Mouse (Mus musculus) liver, embryonic 14.5 days (tissue): ENCODE measurements around the gene Gm14139. TPM values are rescaled to one million over a fixed set of nuclear protein-coding genes. Genes with fewer than 3 reads are reported as not detected.
"Not testable (repeated sequence)": the region's sequence is repeated elsewhere in the genome, so short reads cannot be mapped to it uniquely, and the experiment has no call there.

Experiments used
- ATAC-seq: fragments of 200-750 bp; cut with Nextera tagmentation; 2 replicates; pipeline ENCODE4 v1.8.0; 2017; ENCODE audit warnings: moderate number of reproducible peaks, mild to moderate bottlenecking, moderate library complexity; ENCODE audit not compliant: insufficient read depth
- DNase-seq, 3 experiments: peaks; one replicate each; pipeline ENCODE4 v3.0.0-alpha.2; 2012 to 2013; ENCODE audit warnings: low read depth in 3 of 3, low spot score in 3 of 3
- H3K27ac ChIP-seq: fragments of 300-500 bp; sonication (generic); 2 replicates; pipeline ENCODE4 v1.5.1; 2014; ENCODE audit warnings: moderate library complexity, mild to moderate bottlenecking, control low read depth, inconsistent platforms
- H3K27me3 ChIP-seq: fragments of 300-500 bp; sonication (generic); 2 replicates; pipeline ENCODE4 v1.6.1; 2014; ENCODE audit warnings: mild to moderate bottlenecking, low read length, moderate library complexity; ENCODE audit not compliant: control insufficient read depth, insufficient read depth
- H3K36me3 ChIP-seq: fragments of 300-500 bp; sonication (generic); replicated peaks from 2 replicates; pipeline ENCODE4 v1.6.1; 2014; ENCODE audit warnings: low read depth; ENCODE audit not compliant: control insufficient read depth, insufficient read depth
- H3K4me1 ChIP-seq, 2 experiments: fragments of 200-500 bp in 1 of 2; fragments of 300-500 bp in 1 of 2; sonication (generic) in 1 of 2; replicated peaks; 2 replicates each; pipeline ENCODE4 v1.6.1; 2012 to 2014; ENCODE audit warnings: antibody characterized with exemption in 1 of 2, inconsistent platforms in 1 of 2, low read length in 1 of 2; ENCODE audit not compliant: control insufficient read depth in 2 of 2, insufficient read depth in 2 of 2
- H3K4me2 ChIP-seq: fragments of 300-500 bp; sonication (generic); 2 replicates; pipeline ENCODE4 v1.6.1; 2014; ENCODE audit warnings: low read depth, mild to moderate bottlenecking, control low read depth, moderate library complexity
- H3K4me3 ChIP-seq, 2 experiments: fragments of 200-500 bp in 1 of 2; fragments of 300-500 bp in 1 of 2; sonication (generic) in 1 of 2; 2 replicates each; pipeline ENCODE4 v1.5.1; 2012 to 2014; ENCODE audit warnings: low read depth in 2 of 2, low read length in 2 of 2, mild to moderate bottlenecking in 2 of 2, control low read depth in 1 of 2, inconsistent platforms in 1 of 2, moderate library complexity in 1 of 2; ENCODE audit not compliant: insufficient read depth in 1 of 2
- H3K9ac ChIP-seq: fragments of 300-500 bp; sonication (generic); replicated peaks from 2 replicates; pipeline ENCODE4 v1.6.1; 2014; ENCODE audit warnings: mild to moderate bottlenecking, control low read depth, moderate library complexity
- H3K9me3 ChIP-seq: fragments of 300-500 bp; sonication (generic); 2 replicates; pipeline ENCODE4 v1.6.1; 2016; ENCODE audit warnings: low read length, mixed read lengths; ENCODE audit not compliant: control insufficient read depth
- CTCF ChIP-seq: IDR thresholded peaks from 2 replicates; pipeline ENCODE4 v1.5.1; 2016; ENCODE audit warnings: antibody characterized with exemption, low read depth, control low read depth
- EP300 ChIP-seq: IDR thresholded peaks from 2 replicates; pipeline ENCODE4 v1.6.1; 2016; ENCODE audit warnings: antibody characterized with exemption, low read depth
- WGBS: fragments of 180-500 bp; shearing (Covaris S2); extraction: QIAGEN DNeasy Blood & Tissue Kit; methylation state at CpG from one replicate; pipeline ENCODE4 v1.1.7; 2014; ENCODE audit not compliant: insufficient replicate concordance; 5-methylcytosine and 5-hydroxymethylcytosine counted together
- polyA plus RNA-seq, 2 experiments: library from polyadenylated mRNA; depleted of rRNA in 1 of 2; stranded (reverse) in 1 of 2; unstranded in 1 of 2; fragments of >200 nt; fragmentation: Nextera tagmentation in 1 of 2; extraction: Ambion mirVana in 1 of 2; gene quantifications; 2 replicates each; pipeline versions ENCODE4 v1.2.1 to v1.2.3; 2012 to 2014

The Gm14139 gene
- polyA plus RNA-seq, 2 experiments: 0.04 to 0.08 TPM

GRCm38 (mm10) chr2:150173833-150174232 lies 7.7 kb upstream of the Gm14139 start:
- no peaks in the 10 kb centered on the region for H3K27me3 ChIP-seq
- DNase-seq (no peak), ATAC-seq (no peak)
- H3K4me3 ChIP-seq: no peak overlapping the region
- TF ChIP-seq EP300 (no peak), CTCF (no peak)
- no peaks in the 10 kb centered on the region for H3K4me1 ChIP-seq
- no peak overlapping the region for H3K27ac ChIP-seq
- H3K36me3 ChIP-seq: no peaks in the 10 kb centered on the region
- H3K9me3 ChIP-seq: no peaks in the 10 kb centered on the region
- H3K4me2 ChIP-seq: no peak overlapping the region
- no peak overlapping the region for H3K9ac ChIP-seq

- not testable (repeated sequence) for ATAC-seq, DNase-seq
Observed at GRCm38 (mm10) chr2:150179579-150179978, 2.0 kb upstream of the Gm14139 start, which contains the start of gene Gm10770. Gene Gm10770 (minus strand): TSS chr2:150179679.

GRCm38 (mm10) chr2:150181046-150181445 lies 509 bp upstream of the Gm14139 start:
- H3K9me3 ChIP-seq, H3K9ac ChIP-seq, ATAC-seq, H3K36me3 ChIP-seq, H3K4me1 ChIP-seq, H3K27me3 ChIP-seq, H3K27ac ChIP-seq, H3K4me2 ChIP-seq, DNase-seq, H3K4me3 ChIP-seq: not testable (repeated sequence)

More at GRCm38 (mm10) chr2:150179579-150179978, 2.0 kb upstream of the Gm14139 start, which contains the start of gene Gm10770:
- not testable (repeated sequence) for H3K27me3 ChIP-seq, H3K9me3 ChIP-seq, H3K27ac ChIP-seq, H3K4me1 ChIP-seq, H3K4me2 ChIP-seq, H3K9ac ChIP-seq, H3K4me3 ChIP-seq, H3K36me3 ChIP-seq
- WGBS: 52% methylated on average over 4 of the region's 4 CpGs

GRCm38 (mm10) chr2:150217600-150218362 lies 36.2 kb downstream of the Gm14139 start, which contains the start of gene Zfp937:
Gene Zfp937 (plus strand): TSS chr2:150218073.
- DNase-seq (peak in 2 of 3 experiments; percentile 1), ATAC-seq (peak; percentile 93)
- not testable (repeated sequence) for H3K9me3 ChIP-seq, H3K36me3 ChIP-seq, H3K4me1 ChIP-seq, H3K27ac ChIP-seq, H3K27me3 ChIP-seq, H3K9ac ChIP-seq
- peak within 1 kb of the TSS; percentile 30 to 67 for H3K4me3 ChIP-seq
- H3K4me2 ChIP-seq: peak within 1 kb of the TSS; percentile 42
- 4% methylated on average over 15 of the region's 15 CpGs for WGBS

GRCm38 (mm10) chr2:150218363-150218725 lies 36.8 kb downstream of the Gm14139 start:
- H3K27ac ChIP-seq: not testable (repeated sequence)

GRCm38 (mm10) chr2:150223263-150223662 lies 41.7 kb downstream of the Gm14139 start:
- 0 out of 2 replicates have a peak, but pooled peaks have one; percentile 18 for ATAC-seq

More at GRCm38 (mm10) chr2:150218363-150218725, 36.8 kb downstream of the Gm14139 start:
- not testable (repeated sequence) for H3K27me3 ChIP-seq, H3K4me1 ChIP-seq, ATAC-seq, H3K36me3 ChIP-seq, H3K9me3 ChIP-seq, DNase-seq, H3K9ac ChIP-seq
- peak overlapping the region; percentile 42 for H3K4me2 ChIP-seq
- H3K4me3 ChIP-seq: peak overlapping the region; percentile 30 to 67
- WGBS: 10% methylated on average over 3 of the region's 4 CpGs

More at GRCm38 (mm10) chr2:150223263-150223662, 41.7 kb downstream of the Gm14139 start:
- not testable (repeated sequence) for H3K27me3 ChIP-seq, H3K9me3 ChIP-seq, H3K4me1 ChIP-seq, H3K36me3 ChIP-seq, H3K27ac ChIP-seq, DNase-seq, H3K9ac ChIP-seq, H3K4me2 ChIP-seq, H3K4me3 ChIP-seq

Other genes with a start within 250 kb of the Gm14139 start
- gene Zfp120, start 45.0 kb upstream of the Gm14139 start, polyA plus RNA-seq (2012; rRNA removed): 0.48 and 0.81 TPM in 2 replicates
- gene Zfp120, start 45.0 kb upstream of the Gm14139 start, polyA plus RNA-seq (2014; fragmentation: Nextera tagmentation; extraction: Ambion mirVana): 2.8 and 4.3 TPM in 2 replicates
- gene Gm10770, start 2.1 kb upstream of the Gm14139 start, polyA plus RNA-seq (2012; rRNA removed): not detected in 2 replicates
- gene Gm10770, start 2.1 kb upstream of the Gm14139 start, polyA plus RNA-seq (2014; fragmentation: Nextera tagmentation; extraction: Ambion mirVana): not detected in 2 replicates
- gene Zfp937, start 36.3 kb downstream of the Gm14139 start, polyA plus RNA-seq (2012; rRNA removed): 0.15 and 0.23 TPM in 2 replicates
- 0.72 and 0.75 TPM in 2 replicates for gene Zfp937, start 36.3 kb downstream of the Gm14139 start, polyA plus RNA-seq (2014; fragmentation: Nextera tagmentation; extraction: Ambion mirVana)
- 0.23 and 0.49 TPM in 2 replicates for gene Gm21994, start 73.8 kb downstream of the Gm14139 start, polyA plus RNA-seq (2012; rRNA removed)
- gene Gm21994, start 73.8 kb downstream of the Gm14139 start, polyA plus RNA-seq (2014; fragmentation: Nextera tagmentation; extraction: Ambion mirVana): 0.29 and 0.71 TPM in 2 replicates
- gene Gm14124, start 75.8 kb downstream of the Gm14139 start, polyA plus RNA-seq (2012; rRNA removed): not detected in 2 replicates
- not detected in 2 replicates for gene Gm14124, start 75.8 kb downstream of the Gm14139 start, polyA plus RNA-seq (2014; fragmentation: Nextera tagmentation; extraction: Ambion mirVana)
- gene Gm10130, start 141.9 kb downstream of the Gm14139 start, polyA plus RNA-seq (2012; rRNA removed): not detected in 2 replicates
- 0.57 TPM in 1 of 2 replicates, not detected in the other for gene Gm10130, start 141.9 kb downstream of the Gm14139 start, polyA plus RNA-seq (2014; fragmentation: Nextera tagmentation; extraction: Ambion mirVana)
- 0.25 and 0.40 TPM in 2 replicates for gene 3300002I08Rik, start 181.0 kb downstream of the Gm14139 start, polyA plus RNA-seq (2012; rRNA removed)
- gene 3300002I08Rik, start 181.0 kb downstream of the Gm14139 start, polyA plus RNA-seq (2014; fragmentation: Nextera tagmentation; extraction: Ambion mirVana): 0.74 and 1.6 TPM in 2 replicates